Mouse (Mus musculus) brain, embryonic 14.5 days (tissue): ENCODE data around the gene Olfr13. TPM values are rescaled to one million over a fixed set of nuclear protein-coding genes. Genes with fewer than 3 reads are reported as not detected.
"Not testable (repeated sequence)": the region's sequence is repeated elsewhere in the genome, so short reads cannot be mapped to it uniquely, and the experiment has no call there.

Source experiments
- DNase-seq: peaks from one replicate; pipeline ENCODE4 v3.0.0-alpha.2; 2011; ENCODE audit warnings: low read depth
- CTCF ChIP-seq: fragments of 200-500 bp; IDR thresholded peaks from 2 replicates; pipeline ENCODE4 v1.5.1; 2012; ENCODE audit warnings: inconsistent platforms, mild to moderate bottlenecking, moderate library complexity, borderline replicate concordance; ENCODE audit not compliant: insufficient read depth, insufficient read length; ENCODE audit errors: extremely low read depth
- POLR2A ChIP-seq: fragments of 200-500 bp; IDR thresholded peaks from 2 replicates; pipeline ENCODE4 v1.6.1; 2012; ENCODE audit warnings: mild to moderate bottlenecking, inconsistent platforms, borderline replicate concordance; ENCODE audit not compliant: poor library complexity, insufficient read depth, insufficient read length, severe bottlenecking; ENCODE audit errors: extremely low read depth
- polyA plus RNA-seq: library from polyadenylated mRNA; depleted of rRNA; stranded (reverse); fragments of >200 nt; gene quantifications from 2 replicates; pipeline ENCODE4 v1.2.3, GENCODE M21; 2012; rRNA removed

Olfr13 gene
- not detected in 2 replicates for polyA plus RNA-seq

DNA sequence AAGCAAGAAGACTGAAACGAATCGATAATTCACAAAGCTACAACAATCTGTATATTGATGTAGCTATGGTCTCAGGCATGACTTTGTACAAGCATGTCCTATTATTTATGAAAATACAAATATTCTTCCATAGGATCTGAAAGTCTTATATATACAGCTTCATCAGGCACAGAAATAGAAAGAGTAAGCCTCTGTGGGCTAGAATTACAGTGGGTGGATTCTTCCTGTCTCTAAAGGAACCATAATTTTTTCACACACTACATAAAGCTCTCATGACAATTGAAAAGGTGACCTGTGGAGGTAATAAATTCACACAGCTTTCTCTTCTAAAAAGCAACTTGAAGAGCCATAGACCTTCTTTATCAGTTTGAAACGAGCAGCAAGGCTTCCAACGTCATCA, at the start of gene Olfr13:
Olfr13 (plus strand) TSS at position 301 of the 400 bp plus-strand sequence.
- TF ChIP-seq POLR2A: no peak
- TF ChIP-seq CTCF: no peak
- DNase-seq: no peak

DNA sequence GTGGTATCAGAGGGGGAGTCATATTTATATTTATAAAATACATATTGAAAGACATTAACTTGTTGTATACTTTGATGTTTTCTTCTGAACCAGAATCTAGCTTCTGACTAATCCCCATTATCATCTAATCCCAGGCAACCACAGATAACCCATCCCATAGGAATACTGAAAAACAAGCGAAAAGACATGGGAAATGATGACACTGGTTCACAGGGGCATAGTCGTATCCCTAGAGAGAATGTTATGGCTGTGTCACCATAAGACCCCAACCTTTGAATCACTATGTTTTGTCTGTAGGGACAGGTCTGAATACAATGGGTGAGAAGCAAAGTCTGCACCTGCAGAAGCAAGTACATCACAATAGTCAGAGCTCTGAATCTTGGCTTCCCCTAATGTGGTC, 25.7 kb upstream of the Olfr13 start, which contains the start of gene Olfr237-ps1:
Olfr237-ps1 (plus strand) TSS at position 301 of the 400 bp plus-strand sequence.
- DNase-seq: not testable (repeated sequence)

DNA sequence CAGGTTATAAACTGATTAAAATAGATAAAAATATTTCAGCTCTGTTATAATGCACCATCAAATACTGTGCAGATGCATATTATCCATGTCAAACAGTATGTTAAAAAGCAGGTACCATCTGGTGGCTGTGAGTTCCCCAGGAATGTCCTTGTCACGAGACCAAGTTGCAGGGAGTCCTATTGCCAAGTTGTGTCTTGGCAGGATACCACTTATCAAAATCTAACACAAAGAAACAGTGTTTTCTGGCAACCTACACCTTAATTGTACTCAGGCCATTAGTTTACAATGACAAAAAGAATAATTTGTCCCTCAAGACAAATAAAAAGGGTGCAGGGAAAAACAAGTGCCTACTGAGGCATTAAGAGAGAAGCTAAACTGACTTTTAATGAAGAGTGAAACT, 12.4 kb upstream of the Olfr13 start:
- DNase-seq: peak; percentile 45
- TF ChIP-seq CTCF: no peak
- no peak for TF ChIP-seq POLR2A

DNA sequence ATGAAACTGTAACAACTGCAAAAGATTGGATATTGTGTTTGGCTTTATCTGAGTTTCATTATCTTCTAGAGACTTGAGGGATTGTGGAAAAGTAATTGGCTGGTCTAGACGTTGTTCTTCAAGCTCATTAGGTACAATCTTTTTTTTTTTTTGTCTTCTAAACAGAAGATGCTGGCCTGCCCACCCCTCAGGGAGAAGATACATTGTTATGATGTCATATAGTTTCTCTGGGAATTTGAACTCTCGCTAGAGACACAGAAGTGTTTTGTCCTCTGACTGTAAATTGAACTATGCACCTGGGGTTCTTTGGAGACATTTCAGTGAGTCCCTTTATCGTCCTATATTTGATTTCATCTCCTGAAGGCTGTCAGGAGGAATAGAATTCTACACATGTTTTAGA, 9.0 kb upstream of the Olfr13 start, which contains the start of gene Olfr437:
Olfr437 (plus strand) TSS at position 301 of the 400 bp plus-strand sequence.
- DNase-seq: no peak
- TF ChIP-seq POLR2A (no peak), CTCF (no peak)

DNA sequence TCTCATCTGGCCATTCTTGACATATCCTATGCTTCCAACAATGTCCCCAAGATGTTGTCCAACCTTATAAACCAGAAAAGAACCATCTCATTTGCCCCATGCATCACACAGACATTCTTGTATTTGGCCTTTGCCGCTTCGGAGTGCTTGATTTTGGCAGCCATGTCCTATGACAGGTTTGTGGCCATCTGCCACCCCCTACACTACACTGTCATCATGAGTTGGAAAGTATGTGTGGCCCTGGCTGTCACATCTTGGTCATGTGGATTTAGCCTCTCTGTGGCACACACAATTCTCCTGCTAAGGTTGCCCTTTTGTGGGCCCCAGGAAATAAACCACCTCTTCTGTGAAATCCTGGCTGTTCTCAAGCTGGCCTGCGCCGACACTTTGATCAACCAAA, 4.7 kb upstream of the Olfr13 start:
- DNase-seq: no peak
- TF ChIP-seq POLR2A (no peak), CTCF (no peak)

DNA sequence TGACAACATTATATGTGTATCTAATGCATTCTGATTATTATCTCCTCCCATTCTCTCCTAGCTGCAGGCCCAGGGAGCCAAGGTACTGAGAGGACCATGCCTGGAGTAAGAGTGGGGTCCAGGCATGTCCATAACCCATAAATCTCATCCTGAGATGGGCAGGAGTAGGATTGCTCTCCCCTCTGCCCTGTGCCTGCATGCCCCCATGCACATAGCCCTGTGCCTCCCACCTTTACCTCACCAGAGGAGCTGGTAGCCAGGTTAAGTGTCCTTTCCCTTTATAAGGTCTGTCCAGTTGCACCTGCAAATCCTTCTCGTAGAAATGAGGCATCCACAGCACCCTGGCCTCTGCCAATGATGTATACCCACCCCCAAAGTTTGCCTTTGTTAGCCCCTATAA, 6.2 kb downstream of the Olfr13 start:
- TF ChIP-seq CTCF (no peak), POLR2A (no peak)
- DNase-seq: no peak

DNA sequence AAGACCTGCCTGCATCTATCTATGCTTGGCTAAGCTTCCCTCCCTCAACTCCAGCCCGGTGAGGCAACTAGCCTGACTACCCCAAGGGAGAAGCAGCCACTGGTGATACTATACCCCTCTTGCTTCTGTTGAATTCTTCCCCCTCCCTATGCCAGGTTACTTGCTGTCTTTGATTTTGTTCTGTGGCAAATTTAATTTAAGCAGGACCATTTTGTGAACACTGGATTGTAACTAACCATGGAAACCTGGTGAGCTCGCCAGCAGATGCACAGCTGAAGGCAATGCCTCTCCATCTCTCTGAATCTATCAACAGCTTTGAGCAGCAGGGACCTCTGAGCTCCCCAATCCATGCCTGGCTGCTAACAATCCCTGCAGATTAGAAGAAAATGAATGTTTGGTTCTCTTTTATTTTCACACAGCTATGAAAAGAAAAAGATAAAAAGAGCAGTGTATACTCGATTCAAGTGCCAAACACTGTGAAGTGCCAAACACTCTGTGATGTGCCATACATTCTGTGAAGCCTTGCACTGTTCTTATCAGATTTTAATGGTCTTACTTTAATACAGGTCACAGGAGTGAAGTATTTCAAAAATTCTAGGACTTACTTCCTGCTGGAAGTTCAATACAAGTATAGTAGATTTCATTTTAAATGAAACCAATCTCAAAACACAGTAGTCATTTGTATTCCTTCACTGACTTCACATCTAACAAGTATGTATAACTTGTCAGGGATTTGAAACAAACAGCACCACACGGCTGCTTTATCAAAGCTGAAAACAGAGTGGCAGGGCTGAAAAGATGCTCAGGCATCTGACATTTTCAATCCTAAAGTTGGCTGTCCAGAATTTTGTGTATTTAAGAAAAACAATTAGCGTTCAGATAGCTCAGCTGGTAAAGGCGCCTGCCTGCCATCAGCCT, 6.9 kb downstream of the Olfr13 start:
- DNase-seq: peak; percentile 74
- no peak for TF ChIP-seq CTCF
- no peak for TF ChIP-seq POLR2A

DNA sequence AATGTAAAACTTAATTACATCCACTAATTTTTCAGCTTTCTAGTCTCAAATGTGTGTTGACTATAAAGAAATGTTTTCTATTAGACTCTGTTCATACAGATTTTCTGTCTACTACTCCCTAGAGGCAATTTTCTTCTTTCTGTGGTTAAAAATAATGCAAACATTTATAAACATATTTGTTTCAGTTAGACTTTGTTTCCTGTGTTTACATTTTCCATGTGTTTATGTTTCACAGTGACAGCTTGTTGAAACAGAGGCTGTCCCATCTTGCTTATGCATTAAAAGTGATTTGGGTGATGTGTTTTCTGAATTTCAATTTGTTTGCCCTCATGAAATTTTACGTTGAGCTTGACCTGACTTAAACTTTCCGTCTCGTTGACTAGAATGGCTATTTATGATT, 19.0 kb downstream of the Olfr13 start:
- TF ChIP-seq POLR2A: no peak
- DNase-seq: no peak

DNA sequence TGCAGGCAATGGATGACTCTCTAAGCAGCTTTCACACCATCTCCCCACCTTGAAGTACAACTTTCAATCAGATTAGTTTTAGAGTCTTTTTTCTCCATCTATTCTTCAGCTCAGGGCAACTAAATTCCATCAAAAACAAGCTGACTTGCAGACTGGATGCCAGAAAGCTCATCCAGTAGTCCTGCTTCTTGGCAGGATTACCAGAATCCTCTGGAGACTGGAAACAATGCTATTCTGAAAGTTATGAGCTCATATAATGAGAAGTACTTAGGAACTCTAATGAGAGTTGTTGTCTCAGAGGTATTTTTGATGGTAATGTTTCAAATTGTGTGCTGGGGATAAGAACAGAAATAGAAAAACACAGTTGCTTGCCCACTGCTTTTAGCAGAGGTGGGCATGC, 24.8 kb downstream of the Olfr13 start, which contains the start of gene Olfr435:
Olfr435 (plus strand) TSS at position 366 of the 400 bp plus-strand sequence.
- TF ChIP-seq POLR2A (no peak), CTCF (no peak)
- no peak for DNase-seq

DNA sequence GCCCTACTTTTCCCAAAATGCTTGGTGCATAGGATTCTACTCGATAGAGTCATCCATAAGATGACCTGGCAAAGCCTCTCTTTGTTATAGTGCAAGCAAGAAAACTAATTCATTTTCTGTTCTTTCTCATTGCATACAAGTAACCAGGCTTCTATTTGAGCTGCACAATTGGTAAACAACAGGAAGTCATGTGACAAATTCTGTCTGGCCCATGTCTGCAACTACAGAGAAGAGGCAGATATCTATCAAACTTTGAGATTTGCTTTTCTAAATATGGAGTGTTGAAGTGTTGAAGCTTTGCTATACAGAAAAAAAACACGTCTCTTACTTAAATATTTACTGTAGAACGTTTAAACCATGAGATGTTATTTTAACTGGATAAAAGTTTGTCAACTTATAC, 26.2 kb downstream of the Olfr13 start:
- DNase-seq: no peak
- TF ChIP-seq POLR2A: no peak
- no peak for TF ChIP-seq CTCF

DNA sequence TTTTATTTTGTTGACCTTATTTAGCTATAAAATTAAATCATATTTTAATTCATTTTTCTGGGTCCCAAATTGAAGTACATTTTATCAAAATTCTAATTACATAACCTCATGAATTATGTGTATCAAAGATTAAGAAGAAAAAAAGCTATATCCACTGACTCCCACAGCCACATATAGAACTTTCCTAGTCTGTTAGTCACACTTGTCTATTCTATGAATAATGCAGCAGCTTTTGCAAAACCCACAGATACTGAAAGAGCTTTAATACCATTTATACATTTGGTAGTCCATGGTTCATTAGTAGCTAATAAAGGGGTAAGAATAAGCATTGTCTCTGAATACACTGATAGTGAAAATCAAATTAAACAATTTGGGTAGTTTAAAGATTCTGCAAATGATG, 30.8 kb downstream of the Olfr13 start:
- no peak for DNase-seq
- TF ChIP-seq CTCF (no peak), POLR2A (no peak)

DNA sequence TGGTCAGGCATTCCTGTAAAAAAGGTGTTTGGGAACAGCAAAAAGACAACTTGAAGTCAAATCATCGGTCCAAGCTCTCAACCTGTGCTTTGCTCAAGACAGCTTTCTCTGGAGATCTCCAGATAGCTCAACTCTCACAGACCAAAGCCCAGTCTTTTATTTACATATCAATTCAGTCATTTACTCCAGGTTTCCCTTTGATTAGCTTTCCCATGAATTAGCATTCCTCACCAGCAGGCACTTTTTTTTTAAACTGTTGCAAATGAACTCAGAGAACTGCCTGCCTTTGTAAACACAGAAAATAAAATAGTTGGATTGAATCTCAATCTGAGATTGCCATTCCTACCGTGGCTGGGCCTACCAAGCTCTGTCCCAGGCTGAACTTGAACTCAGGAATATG, 33.4 kb downstream of the Olfr13 start:
- no peak for TF ChIP-seq POLR2A
- no peak for TF ChIP-seq CTCF
- DNase-seq: peak; percentile 29

DNA sequence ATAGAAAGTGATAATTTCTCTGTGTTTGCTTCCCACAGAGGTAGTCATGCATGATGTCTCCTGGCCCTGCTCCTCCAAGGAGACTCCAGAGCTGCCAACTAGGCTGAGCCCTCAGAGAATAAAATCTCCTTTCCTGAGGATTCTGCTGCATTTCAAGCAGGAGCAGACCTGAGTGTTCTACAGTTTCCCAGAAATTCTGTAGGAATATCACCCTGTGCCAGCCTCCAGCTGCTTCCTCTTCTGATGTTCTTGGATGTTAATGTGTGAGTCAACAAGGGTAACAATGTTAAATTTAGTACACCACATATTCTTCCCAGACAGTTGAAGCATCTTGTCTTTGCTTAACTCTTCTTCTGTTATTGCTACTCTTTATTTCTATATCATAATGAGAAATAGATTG, 40.9 kb downstream of the Olfr13 start, which contains the start of gene Olfr434:
Olfr434 (plus strand) TSS at position 149 of the 400 bp plus-strand sequence.
- not testable (repeated sequence) for DNase-seq

Other genes starting within 250 kb of the Olfr13 start
- not detected in 2 replicates for gene Olfr444, start 223.1 kb upstream of the Olfr13 start, polyA plus RNA-seq
- gene Olfr441, start 65.8 kb upstream of the Olfr13 start, polyA plus RNA-seq: not detected in 2 replicates
- not detected in 2 replicates for gene Olfr237-ps1, start 25.6 kb upstream of the Olfr13 start, polyA plus RNA-seq
- not detected in 2 replicates for gene Olfr437, start 8.9 kb upstream of the Olfr13 start, polyA plus RNA-seq
- not detected in 2 replicates for gene Olfr435, start 25.0 kb downstream of the Olfr13 start, polyA plus RNA-seq
- gene Olfr434, start 40.9 kb downstream of the Olfr13 start, polyA plus RNA-seq: not detected in 2 replicates
- not detected in 2 replicates for gene Olfr47, start 59.4 kb downstream of the Olfr13 start, polyA plus RNA-seq
- gene Arhgef5, start 93.4 kb downstream of the Olfr13 start, polyA plus RNA-seq: 3.8 and 5.5 TPM in 2 replicates
- gene Nobox, start 137.4 kb downstream of the Olfr13 start, polyA plus RNA-seq: not detected in 2 replicates